Mouse (Mus musculus): ENCODE data around the gene Ing3.

GRCm38 (mm10) chr6:22021315-22021714, 71.9 kb downstream of the Ing3 start:
- TF ChIP-seq GATA1 (IDR thresholded peaks at IDR 0.05; ENCODE audit: borderline replicate concordance, low read length) (no peak), FLI1 (IDR thresholded peaks at IDR 0.05; ENCODE audit: low read length) (no peak)

Measured in megakaryocyte, embryonic 14.5 days (primary cell).